Comparison of ENCODE assay signal across 31 mouse cellular contexts in genomic region chr12:103616860-103617261, GRCm38 (mm10). TPM values are rescaled to one million over a fixed set of nuclear protein-coding genes. Genes with fewer than 3 reads are reported as not detected.
A peak's percentile ranks its signal among the peaks of the same experiment; 100 is the strongest.
DNase-seq lines count a peak whose midpoint lies in the region; ATAC-seq and TF ChIP-seq lines count a peak whose summit lies in the region.
"Had no signal": no experiment of that assay in that cellular context is flagged by ENCODE, and none has a peak within 500 bp of the region (broad histone marks: within the 10 kb centered on the region; RNA-seq: fewer than 3 reads in every experiment).

No protein-coding gene starts in this region.

- no peaks in the 10 kb centered on the region for H3K9me3 ChIP-seq in MEL (replicated peaks; ENCODE audit: insufficient read depth, low read length)
- no peaks in the 10 kb centered on the region for H3K9me3 ChIP-seq in liver, embryonic 16.5 days (replicated peaks; ENCODE audit: control insufficient read depth, low read length)
- H3K9me3 ChIP-seq in stomach, postnatal 0 days (ENCODE audit: control insufficient read depth, low read length), result no peaks in the 10 kb centered on the region
- H3K9me3 ChIP-seq: embryonic facial prominence, embryonic 15.5 days; forebrain, embryonic 10.5 days; heart, embryonic 13.5 days; hindbrain, embryonic 15.5 days had no signal

- TF ChIP-seq POLR2A in MEL (IDR thresholded peaks at IDR 0.05; ENCODE audit: control insufficient read depth in 1 of 2, insufficient read depth in 1 of 2, low read depth in 1 of 2, low read length in 2 of 2, poor library complexity in 1 of 2), result peak; percentile 62 to 87; a peak in 3 of 4 replicates

- peaks cover 16 to 22% of the 10 kb centered on the region in 2 experiments for H3K4me1 ChIP-seq in MEL (ENCODE audit: control insufficient read depth in 1 of 2, insufficient read depth in 2 of 2, low read length in 2 of 2)
- no peaks in the 10 kb centered on the region for H3K4me1 ChIP-seq in liver, embryonic 16.5 days (ENCODE audit: control insufficient read depth, low read depth, low read length)
- H3K4me1 ChIP-seq in stomach, postnatal 0 days (replicated peaks; ENCODE audit: control insufficient read depth, insufficient read depth), result no peaks in the 10 kb centered on the region
- H3K4me1 ChIP-seq: embryonic facial prominence, embryonic 15.5 days; forebrain, embryonic 10.5 days; hindbrain, embryonic 15.5 days had no signal

- peak overlapping the region; percentile 44 to 56 for H3K4me3 ChIP-seq in MEL (ENCODE audit: control insufficient read depth in 1 of 2, insufficient read depth in 1 of 2, low read depth in 2 of 2, low read length in 2 of 2)
- no peak overlapping the region for H3K4me3 ChIP-seq in liver, embryonic 16.5 days (ENCODE audit: low read depth, low read length)
- no peak overlapping the region for H3K4me3 ChIP-seq in stomach, postnatal 0 days (ENCODE audit: low read depth, low read length)
- H3K4me3 ChIP-seq: embryonic facial prominence, embryonic 15.5 days; erythroblast, embryonic 14.5 days; forebrain, embryonic 10.5 days; heart, embryonic 13.5 days; hindbrain, embryonic 15.5 days had no signal

- no peaks in the 10 kb centered on the region for H3K27me3 ChIP-seq in MEL (ENCODE audit: control insufficient read depth in 1 of 2, insufficient read depth in 2 of 2, low read length in 2 of 2)
- no peaks in the 10 kb centered on the region for H3K27me3 ChIP-seq in liver, embryonic 16.5 days (ENCODE audit: control insufficient read depth, insufficient read depth, low read depth, low read length)
- H3K27me3 ChIP-seq in stomach, postnatal 0 days (ENCODE audit: control insufficient read depth, insufficient read depth, low read length), result no peaks in the 10 kb centered on the region
- H3K27me3 ChIP-seq: embryonic facial prominence, embryonic 15.5 days; heart, embryonic 13.5 days; hindbrain, embryonic 15.5 days; Patski had no signal

- WGBS in liver, embryonic 16.5 days (ENCODE audit: insufficient replicate concordance), result 43% methylated on average over 10 of the region's 10 CpGs
- 70% methylated on average over 10 of the region's 10 CpGs for WGBS in stomach, postnatal 0 days

- peak; percentile 69 for ATAC-seq in granulocyte monocyte progenitor cell, adult 5-6 weeks (replicated peaks; ENCODE audit: poor library complexity, severe bottlenecking)
- ATAC-seq in liver, embryonic 16.5 days (ENCODE audit: low read depth), result 0 out of 2 replicates have a peak, but pooled peaks have one; percentile 21
- ATAC-seq in stomach, postnatal 0 days (ENCODE audit: low FRiP score, low TSS enrichment), result no peak
- ATAC-seq: activated CD4-positive, CD25-positive, alpha-beta regulatory T cell, adult 4 months; CD4-positive, CD25-positive, alpha-beta regulatory T cell, adult 4 months; forebrain, embryonic 14.5 days; Patski had no signal

- peaks cover 0 to 26% of the 10 kb centered on the region in 2 experiments; a peak in 2 of 4 replicates for H3K36me3 ChIP-seq in MEL (ENCODE audit: control insufficient read depth in 1 of 2, insufficient read depth in 2 of 2, low read length in 2 of 2)
- H3K36me3 ChIP-seq in liver, embryonic 16.5 days (ENCODE audit: control insufficient read depth, insufficient read depth), result no peaks in the 10 kb centered on the region
- H3K36me3 ChIP-seq in stomach, postnatal 0 days (ENCODE audit: control insufficient read depth, insufficient read depth, low read length), result no peaks in the 10 kb centered on the region
- H3K36me3 ChIP-seq: embryonic facial prominence, embryonic 15.5 days; forebrain, embryonic 10.5 days; G1E; heart, embryonic 13.5 days had no signal

- no peak for TF ChIP-seq RAD21 in MEL (IDR thresholded peaks at IDR 0.05; ENCODE audit: low read depth, low read length)

- TF ChIP-seq CTCF in MEL (IDR thresholded peaks at IDR 0.05 in 2 of 3, conservative IDR thresholded peaks at IDR 0.05 in 1 of 3; ENCODE audit: control insufficient read depth in 1 of 3, insufficient read depth in 1 of 3, low read depth in 2 of 3, low read length in 3 of 3, poor library complexity in 1 of 3, severe bottlenecking in 1 of 3), result no peak
- TF ChIP-seq CTCF in stomach, postnatal 0 days (IDR thresholded peaks at IDR 0.05; ENCODE audit: low read depth), result no peak

- H3K27ac ChIP-seq in MEL (ENCODE audit: control insufficient read depth, low read depth, low read length), result peak overlapping the region; percentile 99
- H3K27ac ChIP-seq in liver, embryonic 16.5 days (ENCODE audit: low read length), result no peak overlapping the region
- no peak overlapping the region for H3K27ac ChIP-seq in stomach, postnatal 0 days (replicated peaks)
- H3K27ac ChIP-seq: embryonic facial prominence, embryonic 15.5 days; forebrain, embryonic 10.5 days; heart, embryonic 13.5 days; hindbrain, embryonic 15.5 days had no signal

- peak; percentile 63 for DNase-seq in heart, adult 11 months
- no peak for DNase-seq in heart, adult 9 months (ENCODE audit: low spot score in 2 of 2)
- peak; percentile 96 for DNase-seq in MEL (ENCODE audit: low read depth, low spot score)
- no peak for DNase-seq in lung, postnatal 25 days (ENCODE audit: low spot score)
- DNase-seq in cerebellum, postnatal 14 days, result no peak
- no peak for DNase-seq in stomach, postnatal 0 days (ENCODE audit: low spot score)
- DNase-seq: adrenal gland, postnatal 14 days; B cell, adult 2 months; cerebellum, adult 18-20 months; cerebellum, adult 9-11 months; embryo, embryonic 11 days; gastrocnemius, postnatal 10 days; heart, postnatal 36 days had no signal

- H3K79me2 ChIP-seq in MEL (ENCODE audit: control insufficient read depth, insufficient read depth, low read length, poor library complexity), result no peaks in the 10 kb centered on the region; the same call in 1 of the 2 replicates

- TF ChIP-seq EP300 in MEL (IDR thresholded peaks at IDR 0.05; ENCODE audit: low read depth in 1 of 2, low read length in 2 of 2), result peak; percentile 92 to 99
- no peak for TF ChIP-seq EP300 in stomach, postnatal 0 days (optimal IDR thresholded peaks at IDR 0.05)

- H3K9ac ChIP-seq in MEL (ENCODE audit: control insufficient read depth, low read depth, low read length, poor library complexity, severe bottlenecking), result peak overlapping the region; percentile 78
- H3K9ac ChIP-seq in liver, embryonic 16.5 days (ENCODE audit: low read depth, low read length), result no peak overlapping the region
- no peak overlapping the region for H3K9ac ChIP-seq in stomach, postnatal 0 days (ENCODE audit: low read length)
- H3K9ac ChIP-seq: embryonic facial prominence, embryonic 15.5 days; heart, embryonic 13.5 days; hindbrain, embryonic 15.5 days had no signal

- H3K4me2 ChIP-seq in liver, embryonic 16.5 days (ENCODE audit: low read depth, low read length), result no peak overlapping the region
- no peak overlapping the region for H3K4me2 ChIP-seq in stomach, postnatal 0 days (replicated peaks; ENCODE audit: low read depth)
- H3K4me2 ChIP-seq: embryonic facial prominence, embryonic 15.5 days; heart, embryonic 13.5 days; hindbrain, embryonic 15.5 days had no signal

TF ChIP-seq in MEL, 35 proteins besides CTCF, POLR2A, EP300 and RAD21 (continues in another document):
- TF ChIP-seq USF2 (IDR thresholded peaks at IDR 0.05; ENCODE audit: borderline replicate concordance in 1 of 2, insufficient read depth in 1 of 2, low read depth in 1 of 2, low read length in 2 of 2) (no peak), GATA1 (IDR thresholded peaks at IDR 0.05; ENCODE audit: low read depth, low read length) (peak; percentile 89), MAX (IDR thresholded peaks at IDR 0.05; ENCODE audit: low read length) (peak; percentile 82), POLR2AphosphoS2 (IDR thresholded peaks at IDR 0.05; ENCODE audit: low read length) (peak; percentile 75), ZNF384 (IDR thresholded peaks at IDR 0.05; ENCODE audit: low read depth, low read length) (no peak), BHLHE40 (IDR thresholded peaks at IDR 0.05; ENCODE audit: borderline replicate concordance, low read depth, low read length) (no peak), MYB (IDR thresholded peaks at IDR 0.05; ENCODE audit: low read depth, low read length) (peak; percentile 99), TCF12 (IDR thresholded peaks at IDR 0.05; ENCODE audit: low read depth, low read length) (peak; percentile 92), TAL1 (IDR thresholded peaks at IDR 0.05; ENCODE audit: low read length) (peak; percentile 79), ETS1 (IDR thresholded peaks at IDR 0.05; ENCODE audit: low read depth, low read length) (peak; percentile 92), RCOR1 (IDR thresholded peaks at IDR 0.05; ENCODE audit: low read depth, low read length) (peak; percentile 77), NELFE (IDR thresholded peaks at IDR 0.05; ENCODE audit: low read depth, low read length) (peak; percentile 61), HCFC1 (IDR thresholded peaks at IDR 0.05; ENCODE audit: low read depth, low read length) (peak; percentile 63; the same call in 1 of the 2 replicates)

RNA-seq across cellular contexts. Expression of gene Serpina10, which starts 14.4 kb away (rescaled TPM):
- total RNA-seq in MEL (2012; rRNA removed), result 0.12 and 0.13 TPM in 2 replicates
- polyA plus RNA-seq in MEL (2012; ENCODE audit: insufficient read depth in 1 of 2, insufficient read length in 2 of 2, low read depth in 1 of 2, low replicate concordance in 2 of 2, missing spikeins in 1 of 2), result under 1 TPM in 1 of 2 experiments, not detected in 1; 0.07 TPM
- total RNA-seq in granulocyte monocyte progenitor cell, adult 5-6 weeks (2014; fragmentation: Nextera tagmentation), result not detected in 2 replicates
- total RNA-seq in granulocyte monocyte progenitor cell, adult 5-6 weeks (2017), result not detected in 2 replicates
- 47.0 and 51.0 TPM in 2 replicates for polyA plus RNA-seq in liver, embryonic 16.5 days (2015; fragmentation: Nextera tagmentation; extraction: Ambion mirVana)
- polyA plus RNA-seq in stomach, postnatal 0 days (2015; fragmentation: Nextera tagmentation; extraction: Ambion mirVana), result 0.10 and 0.13 TPM in 2 replicates
- total RNA-seq: adrenal gland, adult 18-20 months; gastrocnemius, postnatal 10 days; heart, adult 8-10 months; heart, postnatal 36 days had no signal
- polyA plus RNA-seq: activated CD4-positive, CD25-positive, alpha-beta regulatory T cell, adult 4 months; CD4-positive, CD25-positive, alpha-beta regulatory T cell, adult 4 months; erythroblast, embryonic 14.5 days; forebrain, embryonic 10.5 days; G1E; heart, postnatal 0 days had no signal

RNA-seq across cellular contexts. Expression of gene Serpina6, which starts 40.2 kb away (rescaled TPM):
- not detected in 2 replicates for total RNA-seq in MEL (2012; rRNA removed)
- polyA plus RNA-seq in MEL (2012; ENCODE audit: insufficient read depth in 1 of 2, insufficient read length in 2 of 2, low read depth in 1 of 2, low replicate concordance in 2 of 2, missing spikeins in 1 of 2), result not detected
- total RNA-seq in granulocyte monocyte progenitor cell, adult 5-6 weeks (2014; fragmentation: Nextera tagmentation), result not detected in 2 replicates
- total RNA-seq in granulocyte monocyte progenitor cell, adult 5-6 weeks (2017), result not detected in 2 replicates
- polyA plus RNA-seq in liver, embryonic 16.5 days (2015; fragmentation: Nextera tagmentation; extraction: Ambion mirVana), result 1,299 and 1,398 TPM in 2 replicates
- polyA plus RNA-seq in stomach, postnatal 0 days (2015; fragmentation: Nextera tagmentation; extraction: Ambion mirVana), result 0.22 TPM in 1 of 2 replicates, not detected in the other
- total RNA-seq: G1E; gastrocnemius, postnatal 4 days; heart, adult 8-10 months; heart, postnatal 36 days had no signal
- polyA plus RNA-seq: activated CD4-positive, CD25-positive, alpha-beta regulatory T cell, adult 4 months; CD4-positive, CD25-positive, alpha-beta regulatory T cell, adult 4 months; forebrain, embryonic 10.5 days; forebrain, embryonic 14.5 days; G1E; heart, postnatal 0 days; hindbrain, embryonic 11.5 days had no signal

RNA-seq across cellular contexts. Expression of gene Serpina16, which starts 59.1 kb away (rescaled TPM):
- total RNA-seq in MEL (2012; rRNA removed), result not detected in 2 replicates
- not detected for polyA plus RNA-seq in MEL (2012; ENCODE audit: insufficient read depth in 1 of 2, insufficient read length in 2 of 2, low read depth in 1 of 2, low replicate concordance in 2 of 2, missing spikeins in 1 of 2)
- not detected in 2 replicates for total RNA-seq in granulocyte monocyte progenitor cell, adult 5-6 weeks (2014; fragmentation: Nextera tagmentation)
- not detected in 2 replicates for total RNA-seq in granulocyte monocyte progenitor cell, adult 5-6 weeks (2017)
- polyA plus RNA-seq in liver, embryonic 16.5 days (2015; fragmentation: Nextera tagmentation; extraction: Ambion mirVana), result 0.07 and 0.12 TPM in 2 replicates
- polyA plus RNA-seq in stomach, postnatal 0 days (2015; fragmentation: Nextera tagmentation; extraction: Ambion mirVana), result not detected in 2 replicates
- total RNA-seq: adrenal gland, adult 18-20 months; adrenal gland, postnatal 14 days; G1E; gastrocnemius, postnatal 10 days; gastrocnemius, postnatal 4 days; heart, adult 8-10 months; heart, postnatal 36 days had no signal
- polyA plus RNA-seq: activated CD4-positive, CD25-positive, alpha-beta regulatory T cell, adult 4 months; CD4-positive, CD25-positive, alpha-beta regulatory T cell, adult 4 months; embryonic facial prominence, embryonic 11.5 days; embryonic facial prominence, embryonic 15.5 days; erythroblast, embryonic 14.5 days; forebrain, embryonic 10.5 days; forebrain, embryonic 14.5 days; G1E; heart, embryonic 13.5 days; heart, postnatal 0 days; hindbrain, embryonic 11.5 days; hindbrain, embryonic 15.5 days had no signal

Comparison
In these comparisons a context has a peak if more than half of its experiments do, and no peak if none do; other contexts are left out.
1. DNase-seq: peak in heart, adult 11 months (single experiment) and MEL (single experiment); none in heart, adult 9 months (0 of 2), lung, postnatal 25 days (single experiment), cerebellum, postnatal 14 days (0 of 2) and stomach, postnatal 0 days (single experiment).
2. H3K4me3 ChIP-seq: peak in MEL (2 of 2); none in liver, embryonic 16.5 days (single experiment) and stomach, postnatal 0 days (single experiment).
3. RNA of gene Serpina10, which starts 14.4 kb away (polyA plus RNA-seq): 47.0 to 51.0 TPM in liver, embryonic 16.5 days; 0.10 to 0.13 TPM in stomach, postnatal 0 days and 0.07 TPM in MEL; every median in the first group is over 10 times any median in the second.
4. RNA of gene Serpina6, which starts 40.2 kb away (polyA plus RNA-seq): 1,299 to 1,398 TPM in liver, embryonic 16.5 days; 0.22 TPM in stomach, postnatal 0 days and not detected in MEL; every median in the first group is over 1,000 times any median in the second.